Mouse (Mus musculus): ENCODE results near the gene Cd160.

The Cd160 gene

DNA sequence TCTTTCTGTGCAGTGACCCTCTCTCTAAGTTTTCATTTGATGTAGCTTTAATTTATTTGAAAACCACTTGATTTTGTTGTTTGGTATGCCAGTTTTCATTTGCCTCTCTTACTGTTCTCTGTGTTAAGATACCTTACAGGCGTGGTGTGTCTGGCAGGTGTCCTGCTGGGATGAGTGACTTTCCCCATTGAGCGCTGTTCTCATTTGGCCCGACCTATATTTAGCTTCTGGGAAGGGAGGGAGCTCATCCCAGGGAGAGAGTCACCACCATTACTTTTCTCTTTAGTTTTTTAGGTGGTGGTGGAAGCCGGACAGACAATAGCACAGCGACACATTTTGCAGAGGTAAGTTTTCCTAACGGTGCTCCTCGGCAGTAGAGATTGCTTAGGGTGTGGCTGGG lies 71.5 kb downstream of the Cd160 start:
- no peak for DNase-seq (ENCODE audit: low spot score)

DNA sequence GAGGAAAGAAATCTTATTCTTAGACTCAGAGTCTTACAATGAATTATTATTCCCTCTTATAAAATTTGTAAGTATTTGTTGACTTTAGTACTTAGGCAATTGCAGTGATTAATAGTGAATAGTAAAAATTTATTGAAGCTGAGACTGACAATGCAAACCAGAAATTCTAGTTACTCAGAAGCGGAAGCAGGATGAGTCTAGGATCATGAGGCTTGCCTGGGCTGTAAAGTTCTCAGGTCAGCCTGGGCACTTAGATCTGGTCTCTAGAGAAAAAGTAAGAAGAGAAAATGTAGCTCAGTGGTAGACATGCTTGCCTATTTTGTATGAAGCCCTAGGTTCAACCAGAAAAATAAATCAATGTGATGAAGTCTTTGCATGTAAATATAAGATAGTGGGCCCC lies 73.2 kb downstream of the Cd160 start:
- no peak for DNase-seq (ENCODE audit: low spot score)

Data from embryo, embryonic 10 days (tissue).